Mouse (Mus musculus): ENCODE results near the gene Tspan32.

DNA sequence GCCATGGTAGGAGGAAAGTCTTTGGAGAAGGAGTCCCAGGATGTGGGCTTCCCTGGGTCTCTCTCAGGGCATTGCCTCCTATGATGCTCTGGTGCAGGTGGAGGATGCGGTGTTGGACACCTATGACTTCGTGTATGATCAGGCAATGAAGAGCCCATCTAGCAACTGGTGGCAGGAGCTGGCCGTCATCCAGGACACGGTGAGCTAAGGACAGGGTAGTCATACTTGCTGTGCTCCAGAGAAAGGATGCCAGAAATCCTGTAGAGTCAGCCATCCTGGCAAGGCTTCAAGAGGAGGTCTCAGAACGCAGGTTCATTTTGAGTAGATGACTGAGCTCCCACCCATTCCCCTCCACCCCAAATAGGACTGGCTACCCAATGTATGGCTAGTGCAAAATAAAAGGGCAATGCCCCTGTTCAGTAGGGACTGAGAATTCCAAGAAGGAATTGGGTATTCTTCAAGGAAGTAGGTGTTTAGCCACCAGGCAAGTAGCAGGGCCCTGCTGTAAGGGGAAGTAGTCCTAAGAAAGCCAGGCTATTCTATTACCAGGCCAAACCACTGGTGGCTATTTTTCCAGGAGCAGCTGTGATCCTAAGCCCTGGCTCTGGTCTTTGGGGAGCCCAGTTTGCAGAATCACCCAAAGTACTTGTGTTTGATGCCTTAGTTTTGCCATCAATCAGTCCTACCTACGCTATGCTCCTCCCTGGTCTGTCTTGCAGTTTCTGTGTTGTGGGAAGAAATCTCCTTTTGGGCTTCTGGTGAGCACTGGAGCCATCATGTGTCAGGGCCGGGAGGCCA is 10.2 kb downstream of the Tspan32 start:
- TF ChIP-seq CTCF (IDR thresholded peaks at IDR 0.05; ENCODE audit: low read depth) (no peak), EP300 (IDR thresholded peaks at IDR 0.05; ENCODE audit: low read depth) (no peak)
